Mouse (Mus musculus): ENCODE data around the gene Rab25. TPM values are rescaled to one million over a fixed set of nuclear protein-coding genes. Genes with fewer than 3 reads are reported as not detected.

The Rab25 gene
- polyA plus RNA-seq, 1 experiment from 2014 or later: 0.29 TPM

DNA sequence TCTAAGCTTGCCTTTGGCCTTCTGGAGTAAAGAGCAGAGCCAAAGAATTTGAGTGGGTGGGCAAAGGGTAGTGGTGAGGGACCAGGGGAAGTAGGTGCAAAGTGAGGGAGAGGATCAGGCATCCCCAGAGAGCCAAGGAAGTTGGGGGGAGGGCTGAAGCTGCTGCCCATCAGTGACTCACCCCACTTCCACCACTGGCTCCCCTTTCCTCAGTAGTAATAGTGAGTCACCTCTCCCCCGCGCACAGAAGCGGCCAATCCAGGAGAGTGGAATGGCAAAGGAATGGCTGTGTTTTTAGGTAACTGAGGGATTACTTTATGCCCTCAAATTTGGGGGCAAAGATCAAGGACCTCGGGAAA is 44.6 kb downstream of the Rab25 start:
- Histone ChIP-seq H3K4me3 (peak overlapping the region; percentile 54; the same call in 1 of the 2 replicates), H3K9me3 (no peaks in the 10 kb centered on the region), H3K9ac (no peak overlapping the region), H3K4me1 (peaks cover 14% of the 10 kb centered on the region), H3K27me3 (replicated peaks) (peaks cover 32% of the 10 kb centered on the region), H3K27ac (no peak overlapping the region), H3K36me3 (no peaks in the 10 kb centered on the region), H3K4me2 (replicated peaks) (peak overlapping the region; percentile 94)
- 18% methylated on average over 4 of the region's 4 CpGs for WGBS
- ATAC-seq (ENCODE audit: low FRiP score, low read depth): 0 out of 2 replicates have a peak, but pooled peaks have one; percentile 14

DNA sequence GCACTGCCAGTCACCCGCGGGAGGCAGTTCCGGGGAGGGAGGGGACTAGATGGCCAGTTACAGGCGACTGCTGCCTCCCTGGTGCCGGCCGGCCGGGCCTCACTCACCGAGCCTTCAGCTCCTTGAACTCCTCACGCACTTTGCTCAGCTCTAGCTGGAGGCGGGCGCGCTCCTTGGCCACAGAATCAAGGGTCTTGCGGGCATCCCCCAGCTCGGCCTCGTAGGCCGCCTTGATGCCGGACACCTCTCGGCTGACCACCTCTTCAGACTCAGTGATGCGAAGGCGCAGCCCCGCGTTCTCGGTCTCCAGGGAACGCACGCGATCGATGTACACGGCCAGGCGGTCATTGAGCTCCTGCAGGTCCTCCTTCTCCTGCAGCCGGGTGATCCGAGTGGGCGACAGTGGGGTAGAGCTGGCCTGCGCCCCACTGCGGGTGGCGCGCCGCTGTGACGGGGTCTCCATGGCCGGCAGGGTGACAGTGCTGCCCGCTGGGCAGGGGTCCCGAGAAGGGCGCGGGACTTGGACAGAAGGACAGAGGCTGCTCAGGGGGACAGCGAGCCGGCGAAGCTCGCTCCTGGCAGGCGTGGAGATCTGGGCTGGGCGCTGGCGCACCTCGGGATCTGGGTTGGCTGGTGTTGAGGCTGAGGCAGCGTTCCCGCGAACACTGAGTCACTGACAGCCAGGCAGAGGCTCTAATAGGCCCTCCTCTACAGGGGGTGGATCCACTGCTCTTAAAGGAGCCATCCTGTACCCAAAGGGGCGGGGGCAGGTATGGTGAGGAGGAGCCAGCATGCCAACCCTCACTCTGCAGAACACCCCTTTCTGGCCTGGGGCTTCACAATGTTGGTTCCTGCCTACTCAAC is 45.2 kb downstream of the Rab25 start:
- Histone ChIP-seq H3K9ac (peak overlapping the region; percentile 71), H3K4me2 (replicated peaks) (peak overlapping the region; percentile 94), H3K27ac (no peak overlapping the region), H3K27me3 (replicated peaks) (peaks cover 32% of the 10 kb centered on the region), H3K9me3 (no peaks in the 10 kb centered on the region), H3K36me3 (no peaks in the 10 kb centered on the region), H3K4me3 (peak overlapping the region; percentile 54), H3K4me1 (peaks cover 14% of the 10 kb centered on the region)
- peak; percentile 73 for ATAC-seq (ENCODE audit: low FRiP score, low read depth)
- WGBS: 1% methylated on average over 55 of the region's 55 CpGs

DNA sequence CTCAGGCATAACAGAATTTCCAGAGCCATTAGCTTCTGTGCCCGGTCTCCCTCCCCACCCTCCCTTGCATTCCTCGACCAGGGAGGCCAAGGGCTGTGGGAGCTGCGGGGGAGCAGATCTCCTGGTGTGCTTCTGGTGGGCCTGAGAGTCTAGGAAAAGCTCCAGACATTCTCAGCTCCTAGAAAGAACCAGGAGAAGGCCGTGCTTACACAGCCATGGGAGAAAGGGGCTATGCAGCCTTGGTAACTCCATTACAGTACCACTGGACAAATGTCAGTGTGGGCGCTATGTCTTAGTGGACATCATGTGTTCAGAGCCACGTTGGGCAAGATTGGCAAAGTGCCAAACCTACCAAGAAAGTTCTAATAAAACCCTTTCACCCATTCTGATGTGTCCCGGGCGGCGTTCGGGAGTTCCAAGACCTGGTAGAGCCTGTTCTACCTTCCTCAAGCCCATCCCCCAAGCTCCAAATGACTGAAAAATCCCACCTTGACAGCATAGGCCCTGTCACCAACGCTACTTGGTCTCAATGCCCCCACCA is 46.0 kb downstream of the Rab25 start:
- Histone ChIP-seq H3K4me1 (peaks cover 14% of the 10 kb centered on the region), H3K9ac (peak overlapping the region; percentile 71), H3K36me3 (no peaks in the 10 kb centered on the region), H3K27me3 (replicated peaks) (peaks cover 32% of the 10 kb centered on the region), H3K4me3 (peak overlapping the region; percentile 54), H3K27ac (no peak overlapping the region), H3K4me2 (replicated peaks) (peak overlapping the region; percentile 94), H3K9me3 (no peaks in the 10 kb centered on the region)
- ATAC-seq (ENCODE audit: low FRiP score, low read depth): 0 out of 2 replicates have a peak, but pooled peaks have one; percentile 22
- 18% methylated on average over 11 of the region's 11 CpGs for WGBS

DNA sequence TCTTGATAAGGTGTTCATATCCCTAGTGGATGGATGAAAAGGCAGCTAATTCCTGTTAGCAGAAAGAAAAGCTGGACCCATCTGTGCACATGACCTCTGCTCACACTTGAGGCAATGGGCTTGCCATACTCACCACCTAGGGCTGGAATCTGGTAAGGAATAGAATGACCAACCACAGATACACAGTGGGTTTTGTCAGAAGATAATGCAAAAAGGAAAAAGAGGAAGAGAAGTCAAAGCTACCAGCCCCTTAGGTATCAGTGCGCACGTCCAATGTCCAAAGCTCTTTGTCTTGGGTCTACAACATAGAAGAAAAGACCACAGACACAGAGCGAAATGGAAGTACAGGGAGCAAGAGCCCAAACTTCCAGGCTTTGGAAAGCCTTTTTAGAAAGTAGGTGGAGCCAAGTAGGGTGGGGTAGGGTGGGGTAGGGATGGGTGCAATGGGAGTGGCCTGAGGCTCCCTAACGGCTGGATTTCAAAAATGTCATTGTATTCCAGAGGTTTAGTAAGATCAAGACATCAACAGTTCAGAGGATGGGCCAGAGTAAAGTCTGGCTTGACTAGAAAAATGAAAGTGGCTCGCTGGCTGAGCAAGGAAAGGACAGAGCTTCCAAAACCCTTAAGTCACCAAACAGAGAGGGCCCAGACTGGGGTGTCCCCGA is 46.6 kb downstream of the Rab25 start:
- Histone ChIP-seq H3K9me3 (no peaks in the 10 kb centered on the region), H3K27ac (no peak overlapping the region), H3K4me2 (replicated peaks) (peak overlapping the region; percentile 94), H3K27me3 (replicated peaks) (peaks cover 32% of the 10 kb centered on the region), H3K4me3 (peak overlapping the region; percentile 13), H3K36me3 (no peaks in the 10 kb centered on the region), H3K9ac (no peak overlapping the region), H3K4me1 (peaks cover 14% of the 10 kb centered on the region)
- ATAC-seq (ENCODE audit: low FRiP score, low read depth): no peak
- 52% methylated on average over 6 of the region's 6 CpGs for WGBS

DNA sequence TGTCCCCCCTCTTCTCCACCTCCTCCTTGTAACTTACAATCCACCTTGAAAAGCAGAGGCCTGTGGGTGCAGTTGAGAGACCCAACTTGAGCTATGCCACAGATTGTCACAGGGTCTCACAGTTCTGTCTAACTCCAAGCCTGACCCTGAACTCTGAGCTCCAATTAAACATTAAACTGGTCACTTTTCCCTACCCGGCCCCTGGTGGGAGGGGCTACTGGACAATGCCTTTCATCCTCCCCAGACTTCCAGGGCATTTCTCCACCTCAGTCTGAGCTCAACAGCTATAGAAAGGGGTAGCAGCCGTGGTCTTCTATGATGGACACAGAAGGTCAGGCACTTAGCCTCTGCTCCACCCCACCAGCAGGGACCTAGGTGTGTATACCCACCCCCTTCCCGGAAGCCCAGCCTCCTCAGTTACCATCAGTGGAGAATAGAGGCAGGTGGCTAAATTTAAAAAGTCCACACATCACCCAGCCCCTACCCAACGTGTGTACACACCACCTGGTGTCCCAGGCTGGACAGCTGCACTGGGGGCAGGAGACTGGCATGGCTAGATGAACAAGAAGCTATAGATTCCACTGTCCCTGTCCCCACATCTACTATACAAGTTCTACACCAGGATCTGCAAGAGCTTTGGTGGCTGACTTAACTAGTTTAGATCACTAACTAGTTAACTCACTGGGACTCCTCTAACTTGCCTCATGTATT is 47.3 kb downstream of the Rab25 start:
- Histone ChIP-seq H3K9ac (no peak overlapping the region), H3K4me2 (replicated peaks) (peak overlapping the region; percentile 94; the same call in 1 of the 2 replicates), H3K4me3 (no peak overlapping the region), H3K27me3 (replicated peaks) (peaks cover 32% of the 10 kb centered on the region), H3K9me3 (no peaks in the 10 kb centered on the region), H3K4me1 (peaks cover 14% of the 10 kb centered on the region), H3K27ac (no peak overlapping the region), H3K36me3 (no peaks in the 10 kb centered on the region)
- no peak for ATAC-seq (ENCODE audit: low FRiP score, low read depth)
- WGBS: 39% methylated on average over 4 of the region's 4 CpGs

DNA sequence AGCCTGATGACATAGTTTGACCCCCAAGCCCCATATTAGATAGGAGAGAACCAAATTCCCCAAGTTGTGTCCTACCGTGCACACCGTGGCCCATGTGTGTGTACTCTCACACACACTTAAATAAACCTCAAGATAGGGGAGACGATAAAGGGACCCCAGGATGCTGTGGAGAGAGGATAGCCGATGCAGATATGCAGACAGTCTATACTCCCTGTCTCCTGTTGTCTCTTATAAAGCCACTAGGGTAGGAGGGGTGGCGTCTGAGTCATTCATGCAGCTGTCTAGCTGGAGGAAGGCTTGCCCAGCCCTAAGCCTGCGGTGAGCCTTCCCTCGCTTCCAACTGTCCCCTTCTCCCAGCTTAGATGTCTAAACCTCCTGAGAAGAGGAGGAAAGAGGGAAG is 48.0 kb downstream of the Rab25 start:
- Histone ChIP-seq H3K4me1 (peaks cover 14% of the 10 kb centered on the region), H3K36me3 (no peaks in the 10 kb centered on the region), H3K4me2 (replicated peaks) (no peak overlapping the region), H3K9ac (no peak overlapping the region), H3K9me3 (no peaks in the 10 kb centered on the region), H3K27me3 (replicated peaks) (peaks cover 28% of the 10 kb centered on the region), H3K4me3 (no peak overlapping the region), H3K27ac (no peak overlapping the region)
- WGBS: 81% methylated on average over 7 of the region's 7 CpGs
- ATAC-seq (ENCODE audit: low FRiP score, low read depth): no peak

DNA sequence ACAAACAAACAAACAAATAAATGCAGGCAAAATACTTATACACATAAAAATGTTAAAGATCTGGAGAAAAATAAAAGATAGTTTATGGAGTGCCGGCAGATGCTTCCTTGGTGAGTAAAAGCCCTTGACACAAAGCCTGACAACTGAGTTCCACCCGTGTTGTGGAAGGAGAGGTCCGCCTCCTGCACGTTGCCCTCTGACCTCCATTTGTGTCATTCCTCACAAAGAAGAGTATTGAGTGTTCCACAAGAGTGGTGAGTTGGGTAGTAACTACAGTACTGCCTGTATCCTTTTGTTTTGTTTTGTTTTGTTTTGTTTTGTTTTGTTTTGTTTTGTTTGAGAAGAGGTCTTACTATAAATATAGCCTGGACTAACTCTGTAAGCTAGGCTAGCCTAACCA is 48.5 kb downstream of the Rab25 start:
- 69% methylated on average over 4 of the region's 4 CpGs for WGBS
- Histone ChIP-seq H3K36me3 (no peaks in the 10 kb centered on the region), H3K9me3 (no peaks in the 10 kb centered on the region), H3K9ac (no peak overlapping the region), H3K4me3 (no peak overlapping the region), H3K27me3 (replicated peaks) (peaks cover 28% of the 10 kb centered on the region), H3K4me1 (peaks cover 14% of the 10 kb centered on the region), H3K4me2 (replicated peaks) (no peak overlapping the region), H3K27ac (no peak overlapping the region)
- ATAC-seq (ENCODE audit: low FRiP score, low read depth): no peak

DNA sequence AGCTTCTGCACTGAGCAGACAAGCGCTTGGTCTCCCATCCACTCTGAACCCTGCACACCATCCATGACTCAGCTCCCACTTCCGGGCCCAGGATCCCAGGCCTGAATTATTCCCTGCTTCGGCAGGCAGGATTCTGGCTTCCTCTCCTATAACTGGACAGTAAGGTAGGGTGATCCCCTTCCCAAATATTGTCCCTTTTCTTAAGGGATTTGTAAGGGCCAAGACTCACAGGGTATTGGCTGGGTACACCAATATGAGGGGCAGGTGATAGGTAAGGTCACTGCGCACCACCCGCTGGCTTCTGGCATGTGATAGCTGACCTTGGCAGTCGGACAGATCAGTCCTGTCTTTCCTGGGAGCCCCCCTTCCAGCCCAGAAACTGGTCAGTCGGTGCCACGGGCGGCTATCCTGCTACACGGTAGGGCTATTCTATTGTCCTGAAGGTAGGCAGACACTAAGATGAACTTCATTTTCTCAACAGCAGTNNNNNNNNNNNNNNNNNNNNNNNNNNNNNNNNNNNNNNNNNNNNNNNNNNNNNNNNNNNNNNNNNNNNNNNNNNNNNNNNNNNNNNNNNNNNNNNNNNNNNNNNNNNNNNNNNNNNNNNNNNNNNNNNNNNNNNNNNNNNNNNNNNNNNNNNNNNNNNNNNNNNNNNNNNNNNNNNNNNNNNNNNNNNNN is 52.2 kb downstream of the Rab25 start:
- Histone ChIP-seq H3K27me3 (replicated peaks) (peaks cover 4% of the 10 kb centered on the region), H3K27ac (no peak overlapping the region), H3K4me1 (peaks cover 11% of the 10 kb centered on the region), H3K4me2 (replicated peaks) (no peak overlapping the region), H3K4me3 (no peak overlapping the region), H3K9me3 (no peaks in the 10 kb centered on the region), H3K9ac (no peak overlapping the region), H3K36me3 (no peaks in the 10 kb centered on the region)
- WGBS: 85% methylated on average over 10 of the region's 10 CpGs
- no peak for ATAC-seq (ENCODE audit: low FRiP score, low read depth)

DNA sequence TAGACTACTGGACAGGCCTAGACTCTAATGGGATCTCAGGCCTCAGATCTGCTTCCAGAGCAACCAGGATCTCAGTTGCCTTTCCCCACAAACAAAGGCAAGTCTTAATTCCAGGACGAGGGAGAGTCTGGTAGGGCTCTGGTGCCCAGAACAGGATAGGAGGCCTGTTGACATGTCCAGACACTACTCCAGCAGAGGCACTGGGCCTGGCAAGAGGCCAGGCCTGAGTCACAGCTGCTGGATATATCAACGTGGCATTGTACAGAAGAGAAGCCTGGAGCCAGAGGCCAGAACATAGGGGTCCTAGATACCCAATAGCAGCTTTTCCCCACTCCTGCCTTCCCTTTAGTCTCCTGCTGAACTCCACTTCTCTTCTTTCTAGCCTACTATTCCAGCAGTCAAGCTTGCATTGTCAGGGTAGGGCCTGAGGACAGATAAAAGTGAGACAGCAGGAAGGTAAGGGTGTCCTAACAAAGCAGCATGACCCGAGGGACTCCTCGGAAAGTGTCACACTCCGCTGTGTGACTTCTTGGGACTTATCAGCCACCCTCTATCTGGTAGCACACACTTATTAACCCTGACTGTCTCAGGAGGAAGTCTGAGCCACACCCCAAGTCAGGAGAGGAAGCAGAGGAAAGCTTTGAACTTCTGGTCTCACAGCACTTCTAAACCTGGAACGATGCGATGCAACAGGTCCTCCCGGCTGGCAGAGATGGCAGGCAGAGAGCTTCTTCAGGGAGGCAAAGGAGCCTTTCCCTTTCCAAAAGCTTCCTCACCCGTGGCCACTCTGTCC is 53.1 kb downstream of the Rab25 start:
- Histone ChIP-seq H3K9me3 (no peaks in the 10 kb centered on the region), H3K36me3 (no peaks in the 10 kb centered on the region), H3K4me3 (no peak overlapping the region), H3K27ac (no peak overlapping the region), H3K27me3 (replicated peaks) (no peaks in the 10 kb centered on the region), H3K9ac (no peak overlapping the region), H3K4me2 (replicated peaks) (no peak overlapping the region), H3K4me1 (peaks cover 11% of the 10 kb centered on the region)
- ATAC-seq (ENCODE audit: low FRiP score, low read depth): no peak
- WGBS: 73% methylated on average over 9 of the region's 9 CpGs

DNA sequence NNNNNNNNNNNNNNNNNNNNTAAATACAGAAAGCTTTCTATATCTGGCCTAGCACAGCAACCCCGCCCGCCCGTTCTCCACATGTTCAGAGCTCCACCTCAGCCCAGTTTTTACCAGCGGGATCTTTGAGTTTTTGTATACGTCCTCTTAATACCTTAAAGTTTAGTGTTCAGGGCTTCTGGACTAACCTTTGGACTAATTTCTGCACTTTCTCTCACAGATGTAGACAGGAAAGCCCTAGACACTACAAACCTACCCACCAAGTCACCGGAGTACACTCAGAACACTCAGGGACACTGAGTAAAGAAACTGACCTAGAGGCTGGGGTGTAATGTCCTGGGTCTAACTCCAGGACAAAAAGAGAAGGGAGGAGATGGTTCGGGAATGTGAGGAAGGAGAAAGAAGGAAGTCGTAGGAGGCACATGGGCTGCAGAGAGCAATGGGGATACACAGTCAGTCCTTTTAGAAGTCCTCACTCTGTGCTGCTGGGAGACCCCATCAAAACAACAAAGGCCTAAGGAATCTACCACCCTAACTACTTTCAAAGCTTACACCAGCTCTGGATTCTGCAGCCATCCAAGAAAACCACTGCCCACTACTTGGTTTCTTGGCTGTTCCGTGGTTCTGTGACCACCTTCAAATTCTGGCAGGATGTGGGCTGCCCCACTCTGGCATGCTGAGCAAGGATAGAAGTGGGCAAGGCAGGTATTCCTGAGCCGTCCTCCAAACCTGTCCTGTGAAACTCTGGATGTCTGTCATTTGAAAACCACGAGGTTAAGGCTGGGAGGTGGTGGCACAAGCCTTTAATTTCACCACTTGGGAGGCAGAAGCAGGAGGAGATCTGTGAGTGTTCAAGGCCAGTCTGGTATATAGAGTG is 54.2 kb downstream of the Rab25 start:
- no peak for ATAC-seq (ENCODE audit: low FRiP score, low read depth)
- Histone ChIP-seq H3K36me3 (no peaks in the 10 kb centered on the region), H3K9me3 (no peaks in the 10 kb centered on the region), H3K4me2 (replicated peaks) (peak overlapping the region; percentile 74; the same call in 1 of the 2 replicates), H3K27me3 (replicated peaks) (no peaks in the 10 kb centered on the region), H3K27ac (no peak overlapping the region), H3K4me3 (no peak overlapping the region), H3K9ac (no peak overlapping the region), H3K4me1 (peaks cover 11% of the 10 kb centered on the region)
- WGBS: 80% methylated on average over 11 of the region's 11 CpGs

Measured in neural tube, embryonic 12.5 days (tissue).